Mouse (Mus musculus) forebrain, embryonic 15.5 days (tissue): ENCODE results near the gene Fetub. TPM values are rescaled to one million over a fixed set of nuclear protein-coding genes. Genes with fewer than 3 reads are reported as not detected.
"Not testable (repeated sequence)": the region's sequence is repeated elsewhere in the genome, so short reads cannot be mapped to it uniquely, and the experiment has no call there.

Source experiments
- ATAC-seq: fragments of 200-750 bp; cut with Nextera tagmentation; replicated peaks from 2 replicates; pipeline ENCODE4 v1.8.0; 2017; ENCODE audit warnings: mild to moderate bottlenecking, moderate TSS enrichment, moderate library complexity
- H3K27ac ChIP-seq: fragments of 300-500 bp; sonication (generic); replicated peaks from 2 replicates; pipeline ENCODE4 v1.5.1; 2015; ENCODE audit warnings: mild to moderate bottlenecking, inconsistent platforms
- H3K27me3 ChIP-seq: fragments of 300-500 bp; sonication (generic); 2 replicates; pipeline ENCODE4 v1.6.1; 2015; ENCODE audit warnings: inconsistent platforms
- H3K36me3 ChIP-seq: fragments of 300-500 bp; sonication (generic); 2 replicates; pipeline ENCODE4 v1.6.1; 2015; ENCODE audit warnings: mild to moderate bottlenecking, inconsistent platforms
- H3K4me1 ChIP-seq: fragments of 300-500 bp; sonication (generic); 2 replicates; pipeline ENCODE4 v1.6.1; 2015; ENCODE audit warnings: inconsistent platforms
- H3K4me2 ChIP-seq: fragments of 300-500 bp; sonication (generic); replicated peaks from 2 replicates; pipeline ENCODE4 v1.6.1; 2015; ENCODE audit warnings: mild to moderate bottlenecking, inconsistent platforms
- H3K4me3 ChIP-seq: fragments of 300-500 bp; sonication (generic); 2 replicates; pipeline ENCODE4 v1.5.1; 2015; ENCODE audit warnings: mild to moderate bottlenecking, inconsistent platforms
- H3K9ac ChIP-seq: fragments of 300-500 bp; sonication (generic); replicated peaks from 2 replicates; pipeline ENCODE4 v1.6.1; 2015; ENCODE audit warnings: mild to moderate bottlenecking, inconsistent platforms
- H3K9me3 ChIP-seq: fragments of 300-500 bp; sonication (generic); 2 replicates; pipeline ENCODE4 v1.6.1; 2016; ENCODE audit warnings: inconsistent platforms
- WGBS: fragments of 180-500 bp; shearing (Covaris S2); methylation state at CpG from one replicate; pipeline ENCODE4 v1.1.7; 2015; ENCODE audit warnings: mixed read lengths; 5-methylcytosine and 5-hydroxymethylcytosine counted together
- polyA plus RNA-seq: library from polyadenylated mRNA; unstranded; fragments of >200 nt; fragmentation: Nextera tagmentation; extraction: Ambion mirVana; gene quantifications from 2 replicates; pipeline ENCODE4 v1.2.1, GENCODE M21; 2015

The Fetub gene
- polyA plus RNA-seq, 1 experiment from 2014 or later: not detected

- no peaks in the 10 kb centered on the region for H3K36me3 ChIP-seq
- H3K9ac ChIP-seq: no peak overlapping the region
- no peak overlapping the region for H3K4me2 ChIP-seq
- no peaks in the 10 kb centered on the region for H3K27me3 ChIP-seq
- no peak overlapping the region for H3K27ac ChIP-seq
- no peak for ATAC-seq
- no peak overlapping the region for H3K4me3 ChIP-seq
- no peaks in the 10 kb centered on the region for H3K9me3 ChIP-seq
- no peaks in the 10 kb centered on the region for H3K4me1 ChIP-seq
These were observed 3.9 kb upstream of the Fetub start for GRCm38 (mm10) chr16:22914276-22914675.

DNA sequence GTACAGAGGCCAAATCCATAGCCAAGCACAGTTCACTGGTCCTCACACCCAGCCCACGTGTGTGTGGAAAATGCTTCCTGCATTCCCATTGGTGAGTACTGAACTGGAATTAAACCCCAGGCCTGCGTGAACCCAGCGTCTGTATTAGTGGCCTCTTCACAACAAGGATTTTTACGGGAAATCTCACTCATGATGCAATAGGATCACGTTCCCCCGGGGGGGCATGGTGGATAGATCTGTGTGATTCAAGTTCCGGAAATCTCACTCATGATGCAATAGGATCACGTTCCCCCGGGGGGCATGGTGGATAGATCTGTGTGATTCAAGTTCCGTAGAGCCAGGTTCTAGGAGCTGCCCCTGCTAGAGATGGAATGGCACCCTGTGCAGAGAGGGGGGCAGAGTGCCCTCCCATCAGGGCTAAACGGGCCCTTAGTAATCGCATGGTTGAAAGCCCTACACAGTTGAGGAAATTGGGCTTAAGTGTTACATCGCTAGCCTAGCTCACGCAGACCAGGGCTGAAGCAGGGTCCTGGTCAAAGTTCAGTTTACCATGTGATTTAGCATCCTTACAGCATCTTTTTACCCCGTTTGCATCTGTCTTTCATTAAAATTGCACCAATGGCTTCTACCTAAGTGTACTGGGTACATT, 654 bp downstream of the Fetub start:
- no peak overlapping the region for H3K4me3 ChIP-seq
- 66% methylated on average over 15 of the region's 15 CpGs for WGBS
- no peaks in the 10 kb centered on the region for H3K4me1 ChIP-seq
- no peaks in the 10 kb centered on the region for H3K9me3 ChIP-seq
- H3K36me3 ChIP-seq: no peaks in the 10 kb centered on the region
- no peak for ATAC-seq
- no peak overlapping the region for H3K27ac ChIP-seq
- H3K4me2 ChIP-seq: no peak overlapping the region
- H3K27me3 ChIP-seq: no peaks in the 10 kb centered on the region
- no peak overlapping the region for H3K9ac ChIP-seq

- no peak for ATAC-seq
- H3K9ac ChIP-seq: no peak overlapping the region
- H3K36me3 ChIP-seq: no peaks in the 10 kb centered on the region
- H3K4me1 ChIP-seq: no peaks in the 10 kb centered on the region
- no peak overlapping the region for H3K4me3 ChIP-seq
- no peak overlapping the region for H3K27ac ChIP-seq
- no peaks in the 10 kb centered on the region for H3K9me3 ChIP-seq
- 72% methylated on average over 18 of the region's 18 CpGs for WGBS
- H3K4me2 ChIP-seq: no peak overlapping the region
- H3K27me3 ChIP-seq: no peaks in the 10 kb centered on the region
These were observed 2.1 kb downstream of the Fetub start for GRCm38 (mm10) chr16:22919971-22920854.

DNA sequence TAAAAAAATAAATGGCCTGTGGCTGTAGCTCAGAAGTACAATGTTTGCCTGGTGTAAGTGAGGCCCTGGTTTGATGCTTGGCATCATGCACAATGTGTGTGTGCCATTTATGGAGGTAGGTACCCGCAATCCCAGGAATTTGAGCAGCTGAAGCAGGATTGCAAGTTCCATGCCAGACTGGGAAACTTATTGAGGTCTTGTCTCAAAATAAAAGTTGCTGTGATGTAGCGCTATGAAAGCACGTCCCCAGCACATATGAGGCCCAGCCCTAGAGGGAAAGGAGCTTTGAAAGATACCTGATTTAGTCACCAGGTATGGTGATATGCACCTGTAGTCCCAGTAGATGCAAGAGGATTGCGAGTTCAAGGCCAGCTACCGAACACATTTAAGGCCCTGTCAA, 3.6 kb downstream of the Fetub start:
- Histone ChIP-seq H3K27me3 (no peaks in the 10 kb centered on the region), H3K36me3 (no peaks in the 10 kb centered on the region), H3K4me3 (no peak overlapping the region), H3K9ac (no peak overlapping the region), H3K4me1 (no peaks in the 10 kb centered on the region), H3K27ac (no peak overlapping the region), H3K9me3 (no peaks in the 10 kb centered on the region), H3K4me2 (no peak overlapping the region)
- ATAC-seq: no peak
- 93% methylated on average over 5 of the region's 5 CpGs for WGBS

- 92% methylated on average over 4 of the region's 4 CpGs for WGBS
- H3K36me3 ChIP-seq: no peaks in the 10 kb centered on the region
- H3K9ac ChIP-seq: no peak overlapping the region
- no peak overlapping the region for H3K27ac ChIP-seq
- H3K4me2 ChIP-seq: no peak overlapping the region
- H3K4me1 ChIP-seq: no peaks in the 10 kb centered on the region
- H3K9me3 ChIP-seq: no peaks in the 10 kb centered on the region
- no peak overlapping the region for H3K4me3 ChIP-seq
- H3K27me3 ChIP-seq: no peaks in the 10 kb centered on the region
- no peak for ATAC-seq
These were observed 4.3 kb downstream of the Fetub start for GRCm38 (mm10) chr16:22922433-22922832.

GRCm38 (mm10) chr16:22929575-22929974, 11.4 kb downstream of the Fetub start:
- no peaks in the 10 kb centered on the region for H3K4me1 ChIP-seq
- H3K9ac ChIP-seq: no peak overlapping the region
- no peak overlapping the region for H3K4me2 ChIP-seq
- no peak overlapping the region for H3K4me3 ChIP-seq
- H3K27me3 ChIP-seq: no peaks in the 10 kb centered on the region
- WGBS: 60% methylated on average over 6 of the region's 6 CpGs
- peak; percentile 63; the same call in 1 of the 2 replicates for ATAC-seq
- no peaks in the 10 kb centered on the region for H3K9me3 ChIP-seq
- no peaks in the 10 kb centered on the region for H3K36me3 ChIP-seq
- no peak overlapping the region for H3K27ac ChIP-seq

GRCm38 (mm10) chr16:22931431-22932200, 13.5 kb downstream of the Fetub start:
- Histone ChIP-seq H3K9me3 (no peaks in the 10 kb centered on the region), H3K36me3 (no peaks in the 10 kb centered on the region), H3K4me2 (no peak overlapping the region), H3K4me3 (no peak overlapping the region), H3K4me1 (no peaks in the 10 kb centered on the region), H3K27ac (no peak overlapping the region), H3K27me3 (no peaks in the 10 kb centered on the region), H3K9ac (no peak overlapping the region)
- no peak for ATAC-seq
- 84% methylated on average over 11 of the region's 11 CpGs for WGBS

DNA sequence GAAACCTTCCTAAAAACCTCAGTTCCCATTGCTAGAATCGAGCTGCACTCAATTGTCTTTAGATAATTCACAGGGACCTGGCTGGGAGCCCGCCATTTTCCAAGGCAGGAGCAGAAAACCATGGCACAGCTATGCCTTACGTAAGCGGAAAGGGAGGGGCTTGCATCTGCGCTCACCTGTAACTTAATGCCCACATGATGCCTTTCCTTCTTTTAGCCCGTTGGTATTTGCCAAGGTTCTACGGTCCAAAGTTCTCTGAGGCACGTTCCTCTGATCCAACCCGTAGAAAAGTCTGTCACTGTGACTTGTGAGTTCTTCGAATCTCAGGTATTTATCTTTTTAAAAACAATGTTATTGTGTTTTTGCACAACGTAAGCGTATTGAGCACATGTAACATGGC, 19.5 kb downstream of the Fetub start:
- Histone ChIP-seq H3K4me3 (no peak overlapping the region), H3K9ac (no peak overlapping the region), H3K36me3 (no peaks in the 10 kb centered on the region), H3K4me1 (no peaks in the 10 kb centered on the region), H3K27me3 (no peaks in the 10 kb centered on the region), H3K4me2 (no peak overlapping the region), H3K9me3 (no peaks in the 10 kb centered on the region), H3K27ac (no peak overlapping the region)
- ATAC-seq: no peak
- WGBS: 88% methylated on average over 12 of the region's 12 CpGs

DNA sequence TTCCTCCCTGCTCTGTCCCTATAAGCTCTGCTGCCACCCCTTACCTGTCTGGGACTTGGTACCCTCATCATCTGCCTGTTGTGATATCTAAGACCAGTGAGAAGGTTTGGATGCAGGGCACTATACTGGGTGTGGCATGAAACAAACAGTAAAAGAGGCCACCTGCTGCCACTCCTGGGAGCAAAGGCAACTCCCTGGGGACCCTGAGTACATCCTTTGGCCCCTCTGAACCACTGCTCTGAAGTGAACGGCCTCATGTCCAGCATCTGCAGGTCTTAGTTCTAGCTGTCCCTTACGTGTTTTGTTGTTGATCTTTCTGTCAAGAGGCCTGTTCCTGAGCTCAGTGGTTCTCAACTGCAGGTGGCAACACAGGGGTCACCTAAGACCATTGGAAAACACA, 20.4 kb downstream of the Fetub start:
- Histone ChIP-seq H3K4me1 (no peaks in the 10 kb centered on the region), H3K4me2 (no peak overlapping the region), H3K9ac (no peak overlapping the region), H3K27ac (no peak overlapping the region), H3K4me3 (no peak overlapping the region), H3K36me3 (no peaks in the 10 kb centered on the region), H3K27me3 (no peaks in the 10 kb centered on the region), H3K9me3 (no peaks in the 10 kb centered on the region)
- ATAC-seq: no peak
- WGBS: 81% methylated on average over 2 of the region's 2 CpGs

- no peak overlapping the region for H3K27ac ChIP-seq
- WGBS: 88% methylated on average over 8 of the region's 8 CpGs
- no peaks in the 10 kb centered on the region for H3K36me3 ChIP-seq
- no peak overlapping the region for H3K4me3 ChIP-seq
- no peaks in the 10 kb centered on the region for H3K27me3 ChIP-seq
- H3K9ac ChIP-seq: no peak overlapping the region
- no peaks in the 10 kb centered on the region for H3K9me3 ChIP-seq
- no peaks in the 10 kb centered on the region for H3K4me1 ChIP-seq
- no peak for ATAC-seq
- H3K4me2 ChIP-seq: no peak overlapping the region
These were observed 21.1 kb downstream of the Fetub start for GRCm38 (mm10) chr16:22939120-22939695.

DNA sequence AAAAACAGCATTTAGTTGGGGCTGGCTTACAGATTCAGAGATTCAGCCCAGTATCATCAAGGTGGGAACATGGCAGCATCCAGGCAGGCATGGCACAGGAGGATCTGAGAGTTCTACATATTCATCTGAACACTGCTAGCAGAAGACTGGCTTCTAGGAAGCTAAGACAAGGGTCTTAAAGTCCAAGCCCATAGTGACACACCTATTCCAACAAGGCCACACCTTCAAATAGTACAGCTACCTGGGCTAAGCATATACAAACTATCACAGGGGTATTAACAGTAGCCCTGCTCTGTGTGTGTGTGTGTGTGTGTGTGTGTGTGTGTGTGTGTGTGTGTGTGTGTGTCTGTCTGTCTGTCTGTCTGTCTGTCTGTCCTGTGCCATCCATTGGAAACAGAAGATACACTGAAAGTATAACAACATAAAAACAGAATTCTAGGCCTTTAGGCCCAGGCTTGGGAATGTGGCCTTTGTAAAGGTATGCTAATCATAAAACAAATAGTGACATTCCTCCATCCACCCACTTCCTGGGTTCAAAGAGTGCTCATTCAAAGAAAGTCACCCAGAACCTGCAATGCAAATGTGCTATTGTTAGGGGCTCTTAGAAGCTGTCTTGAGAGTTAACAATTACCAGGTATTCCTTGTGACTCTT, 23.8 kb downstream of the Fetub start:
- not testable (repeated sequence) for ATAC-seq, H3K27ac ChIP-seq, H3K9me3 ChIP-seq, H3K4me2 ChIP-seq, H3K4me1 ChIP-seq, H3K9ac ChIP-seq, H3K36me3 ChIP-seq, H3K27me3 ChIP-seq, H3K4me3 ChIP-seq
